Comparison of ENCODE assay signal across 29 mouse cellular contexts in the genomic region with DNA sequence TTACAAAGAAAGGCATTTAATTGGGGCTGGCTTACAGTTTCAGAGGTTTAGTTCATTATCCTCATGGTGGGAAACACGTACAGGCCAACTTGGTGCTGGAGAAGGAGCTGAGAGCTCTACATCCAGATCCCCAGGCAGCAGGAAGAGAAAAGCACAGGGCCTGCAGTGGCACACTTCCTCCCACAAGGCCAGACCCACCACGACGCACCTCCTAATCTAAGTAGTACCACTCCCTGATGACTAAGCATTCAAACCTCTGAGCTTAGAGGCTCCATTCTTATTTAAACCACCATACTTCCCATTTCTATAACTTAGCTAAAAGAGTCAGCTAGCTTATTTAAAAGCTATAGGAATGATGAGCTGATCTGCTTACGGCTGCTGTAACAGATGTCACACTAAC. TPM values are rescaled to one million over a fixed set of nuclear protein-coding genes. Genes with fewer than 3 reads are reported as not detected.
A peak's percentile ranks its signal among the peaks of the same experiment; 100 is the strongest.
DNase-seq lines count a peak whose midpoint lies in the region; ATAC-seq and TF ChIP-seq lines count a peak whose summit lies in the region.
"Had no signal": no experiment of that assay in that cellular context is flagged by ENCODE, and none has a peak within 500 bp of the region (broad histone marks: within the 10 kb centered on the region; RNA-seq: fewer than 3 reads in every experiment).

No protein-coding gene starts in this region.

- TF ChIP-seq CTCF in liver, postnatal 0 days (IDR thresholded peaks at IDR 0.05; ENCODE audit: low read depth) = no peak

- no peaks in the 10 kb centered on the region for H3K36me3 ChIP-seq in liver, postnatal 0 days (replicated peaks; ENCODE audit: insufficient read depth, low read length)
- H3K36me3 ChIP-seq: forebrain, embryonic 15.5 days; heart, embryonic 12.5 days; hindbrain, embryonic 12.5 days; limb, embryonic 15.5 days; liver, embryonic 15.5 days; midbrain, embryonic 13.5 days; neural tube, embryonic 12.5 days; stomach, embryonic 15.5 days had no signal

- H3K27me3 ChIP-seq in liver, postnatal 0 days (ENCODE audit: insufficient read depth, low read length) = no peaks in the 10 kb centered on the region
- H3K27me3 ChIP-seq: forebrain, embryonic 15.5 days; heart, embryonic 12.5 days; hindbrain, embryonic 12.5 days; limb, embryonic 15.5 days; liver, embryonic 15.5 days; midbrain, embryonic 13.5 days; neural tube, embryonic 12.5 days; stomach, embryonic 15.5 days had no signal

- DNase-seq in liver (peak; percentile 6), MEL-GATA-1-ER (ENCODE audit: extremely low read depth, low read depth) (peak; percentile 88)
- no peak for DNase-seq in liver, postnatal 0 days
- no peak for DNase-seq in B cell, adult 2 months
- DNase-seq in cerebellum, adult 11 months = no peak
- no peak for DNase-seq in retina, postnatal 1 day
- DNase-seq: adrenal gland, postnatal 25 days; cerebellum, adult 11-12 months; cerebellum, postnatal 36 days; gastrocnemius, postnatal 10 days; heart, adult 18-20 months; heart, postnatal 10 days; kidney, adult 11 months; layer of hippocampus, adult 9-11 months; left cerebral cortex, postnatal 4 days; thymus, postnatal 25 days had no signal

- 37% methylated on average over 4 of the region's 4 CpGs for WGBS in liver, postnatal 0 days (ENCODE audit: insufficient replicate concordance)

- no peak overlapping the region for H3K4me3 ChIP-seq in liver, postnatal 0 days (ENCODE audit: low read depth, low read length)
- H3K4me3 ChIP-seq: forebrain, embryonic 15.5 days; heart, embryonic 12.5 days; hindbrain, embryonic 12.5 days; left cerebral cortex, adult 2 months; limb, embryonic 15.5 days; liver, embryonic 15.5 days; midbrain, embryonic 13.5 days; neural tube, embryonic 12.5 days; stomach, embryonic 15.5 days had no signal

- H3K4me1 ChIP-seq in liver, postnatal 0 days (ENCODE audit: insufficient read depth) = no peaks in the 10 kb centered on the region
- H3K4me1 ChIP-seq: forebrain, embryonic 15.5 days; heart, embryonic 12.5 days; hindbrain, embryonic 12.5 days; limb, embryonic 15.5 days; liver, embryonic 15.5 days; midbrain, embryonic 13.5 days; neural tube, embryonic 12.5 days; stomach, embryonic 15.5 days had no signal

- no peak overlapping the region for H3K4me2 ChIP-seq in liver, postnatal 0 days (ENCODE audit: low read depth, low read length)
- H3K4me2 ChIP-seq: forebrain, embryonic 15.5 days; heart, embryonic 12.5 days; hindbrain, embryonic 12.5 days; limb, embryonic 15.5 days; liver, embryonic 15.5 days; midbrain, embryonic 13.5 days; neural tube, embryonic 12.5 days; stomach, embryonic 15.5 days had no signal

- H3K9me3 ChIP-seq in liver, postnatal 0 days (ENCODE audit: low read length) = no peaks in the 10 kb centered on the region
- H3K9me3 ChIP-seq: forebrain, embryonic 15.5 days; hindbrain, embryonic 12.5 days; limb, embryonic 15.5 days; liver, embryonic 15.5 days; midbrain, embryonic 13.5 days; neural tube, embryonic 12.5 days; stomach, embryonic 15.5 days had no signal

- no peak for ATAC-seq in liver, postnatal 0 days
- ATAC-seq in hematopoietic stem cell, adult 5-6 weeks (replicated peaks in 1 of 2; ENCODE audit: insufficient read depth in 1 of 2, low FRiP score in 2 of 2, low TSS enrichment in 1 of 2, low read depth in 1 of 2, poor library complexity in 2 of 2, severe bottlenecking in 2 of 2) = peak; percentile 96 to 99
- no peak for ATAC-seq in megakaryocyte-erythroid progenitor cell, adult 5-6 weeks (replicated peaks; ENCODE audit: low FRiP score, low TSS enrichment, poor library complexity, severe bottlenecking)
- ATAC-seq: forebrain, embryonic 15.5 days; lung, postnatal 0 days; midbrain, embryonic 13.5 days had no signal

- TF ChIP-seq EP300 in liver, postnatal 0 days (IDR thresholded peaks at IDR 0.05; ENCODE audit: low read depth) = no peak

- no peak overlapping the region for H3K9ac ChIP-seq in liver, postnatal 0 days (replicated peaks)
- H3K9ac ChIP-seq: forebrain, embryonic 15.5 days; heart, embryonic 12.5 days; hindbrain, embryonic 12.5 days; limb, embryonic 15.5 days; liver, embryonic 15.5 days; midbrain, embryonic 13.5 days; neural tube, embryonic 12.5 days; stomach, embryonic 15.5 days had no signal

- H3K27ac ChIP-seq in liver, postnatal 0 days (ENCODE audit: low read depth) = no peak overlapping the region
- H3K27ac ChIP-seq: forebrain, embryonic 15.5 days; hindbrain, embryonic 12.5 days; left cerebral cortex, adult 2 months; limb, embryonic 15.5 days; liver, embryonic 15.5 days; midbrain, embryonic 13.5 days; neural tube, embryonic 12.5 days; stomach, embryonic 15.5 days had no signal

RNA-seq across cellular contexts. Expression of gene Selenok, which starts 17.3 kb away (rescaled TPM):
- polyA plus RNA-seq in liver, postnatal 0 days (2015; fragmentation: Nextera tagmentation; extraction: Ambion mirVana) = 150 and 157 TPM in 2 replicates
- total RNA-seq in hematopoietic stem cell, adult 5-6 weeks (2017) = 309 and 371 TPM in 2 replicates
- 42.7 and 60.3 TPM in 2 replicates for total RNA-seq in megakaryocyte-erythroid progenitor cell, adult 5-6 weeks (2014; fragmentation: Nextera tagmentation)
- total RNA-seq in megakaryocyte-erythroid progenitor cell, adult 5-6 weeks (2017) = 101 and 175 TPM in 2 replicates

RNA-seq across cellular contexts. Expression of gene Actr8, which starts 27.3 kb away (rescaled TPM):
- polyA plus RNA-seq in liver, postnatal 0 days (2015; fragmentation: Nextera tagmentation; extraction: Ambion mirVana) = 15.0 and 15.6 TPM in 2 replicates
- 38.1 and 40.5 TPM in 2 replicates for total RNA-seq in hematopoietic stem cell, adult 5-6 weeks (2017)
- 29.2 and 29.7 TPM in 2 replicates for total RNA-seq in megakaryocyte-erythroid progenitor cell, adult 5-6 weeks (2014; fragmentation: Nextera tagmentation)
- 24.0 and 54.9 TPM in 2 replicates for total RNA-seq in megakaryocyte-erythroid progenitor cell, adult 5-6 weeks (2017)

RNA-seq across cellular contexts. Expression of gene Il17rb, which starts 57.9 kb away (rescaled TPM):
- 6.2 and 7.1 TPM in 2 replicates for polyA plus RNA-seq in liver, postnatal 0 days (2015; fragmentation: Nextera tagmentation; extraction: Ambion mirVana)
- 3.4 and 3.6 TPM in 2 replicates for total RNA-seq in hematopoietic stem cell, adult 5-6 weeks (2017)
- total RNA-seq in megakaryocyte-erythroid progenitor cell, adult 5-6 weeks (2014; fragmentation: Nextera tagmentation) = 0.17 TPM in 1 of 2 replicates, not detected in the other
- not detected in 2 replicates for total RNA-seq in megakaryocyte-erythroid progenitor cell, adult 5-6 weeks (2017)

RNA-seq across cellular contexts. Expression of gene Chdh, which starts 58.0 kb away (rescaled TPM):
- polyA plus RNA-seq in liver, postnatal 0 days (2015; fragmentation: Nextera tagmentation; extraction: Ambion mirVana) = 4.5 and 6.2 TPM in 2 replicates
- total RNA-seq in hematopoietic stem cell, adult 5-6 weeks (2017) = 10.5 and 14.8 TPM in 2 replicates
- 0.11 and 0.84 TPM in 2 replicates for total RNA-seq in megakaryocyte-erythroid progenitor cell, adult 5-6 weeks (2014; fragmentation: Nextera tagmentation)
- 0.14 and 1.0 TPM in 2 replicates for total RNA-seq in megakaryocyte-erythroid progenitor cell, adult 5-6 weeks (2017)
- polyA plus RNA-seq: C2C12 had no signal

Comparison
In these comparisons a context has a peak if more than half of its experiments do, and no peak if none do; other contexts are left out.
1. DNase-seq: peak in liver (single experiment) and MEL-GATA-1-ER (single experiment); none in liver, postnatal 0 days (single experiment), B cell, adult 2 months (0 of 2), cerebellum, adult 11 months (single experiment) and retina, postnatal 1 day (single experiment).
2. ATAC-seq: peak in hematopoietic stem cell, adult 5-6 weeks (2 of 2); none in liver, postnatal 0 days (single experiment) and megakaryocyte-erythroid progenitor cell, adult 5-6 weeks (single experiment).